Mouse (Mus musculus) embryonic facial prominence, embryonic 15.5 days (tissue): ENCODE measurements at regions not wholly inside any gene's neighbourhood (a gene's known extent, or its start where the extent isn't known, plus 50 kb on each side); places are given as distances from the start of the nearest gene placed in this dataset.

Source experiments
- ATAC-seq: fragments of 200-750 bp; cut with Nextera tagmentation; 2 replicates; pipeline ENCODE4 v1.8.0; 2017; ENCODE audit warnings: low read depth, moderate TSS enrichment; ENCODE audit not compliant: insufficient number of reproducible peaks, low FRiP score, low TSS enrichment
- H3K27ac ChIP-seq: fragments of 300-500 bp; sonication (generic); replicated peaks from 2 replicates; pipeline ENCODE4 v1.5.1; 2015; ENCODE audit warnings: mild to moderate bottlenecking, inconsistent platforms
- H3K27me3 ChIP-seq: fragments of 300-500 bp; sonication (generic); 2 replicates; pipeline ENCODE4 v1.6.1; 2015; ENCODE audit warnings: inconsistent platforms
- H3K36me3 ChIP-seq: fragments of 300-500 bp; sonication (generic); 2 replicates; pipeline ENCODE4 v1.6.1; 2015; ENCODE audit warnings: mild to moderate bottlenecking, inconsistent platforms
- H3K4me1 ChIP-seq: fragments of 300-500 bp; sonication (generic); 2 replicates; pipeline ENCODE4 v1.6.1; 2015; ENCODE audit warnings: inconsistent platforms
- H3K4me2 ChIP-seq: fragments of 300-500 bp; sonication (generic); replicated peaks from 2 replicates; pipeline ENCODE4 v1.6.1; 2015; ENCODE audit warnings: mild to moderate bottlenecking, inconsistent platforms
- H3K4me3 ChIP-seq: fragments of 300-500 bp; sonication (generic); replicated peaks from 2 replicates; pipeline ENCODE4 v1.5.1; 2015; ENCODE audit warnings: mild to moderate bottlenecking, inconsistent platforms
- H3K9ac ChIP-seq: fragments of 300-500 bp; sonication (generic); 2 replicates; pipeline ENCODE4 v1.6.1; 2015; ENCODE audit warnings: inconsistent platforms
- H3K9me3 ChIP-seq: fragments of 300-500 bp; sonication (generic); replicated peaks from 2 replicates; pipeline ENCODE4 v1.6.1; 2016; ENCODE audit warnings: inconsistent platforms
- WGBS: fragments of 180-500 bp; shearing (Covaris S2); methylation state at CpG from one replicate; pipeline ENCODE4 v1.1.7; 2015; 5-methylcytosine and 5-hydroxymethylcytosine counted together

GRCm38 (mm10) chr3:18668936-18669335 is 720.7 kb downstream of the Cypt12 start:
- H3K27ac ChIP-seq: no peak overlapping the region
- no peaks in the 10 kb centered on the region for H3K27me3 ChIP-seq
- H3K4me1 ChIP-seq: no peaks in the 10 kb centered on the region
- H3K9me3 ChIP-seq: no peaks in the 10 kb centered on the region
- H3K4me3 ChIP-seq: no peak overlapping the region
- H3K4me2 ChIP-seq: no peak overlapping the region
- H3K36me3 ChIP-seq: no peaks in the 10 kb centered on the region
- ATAC-seq: no peak
- no peak overlapping the region for H3K9ac ChIP-seq
- WGBS: 67% methylated on average over 3 of the region's 3 CpGs

DNA sequence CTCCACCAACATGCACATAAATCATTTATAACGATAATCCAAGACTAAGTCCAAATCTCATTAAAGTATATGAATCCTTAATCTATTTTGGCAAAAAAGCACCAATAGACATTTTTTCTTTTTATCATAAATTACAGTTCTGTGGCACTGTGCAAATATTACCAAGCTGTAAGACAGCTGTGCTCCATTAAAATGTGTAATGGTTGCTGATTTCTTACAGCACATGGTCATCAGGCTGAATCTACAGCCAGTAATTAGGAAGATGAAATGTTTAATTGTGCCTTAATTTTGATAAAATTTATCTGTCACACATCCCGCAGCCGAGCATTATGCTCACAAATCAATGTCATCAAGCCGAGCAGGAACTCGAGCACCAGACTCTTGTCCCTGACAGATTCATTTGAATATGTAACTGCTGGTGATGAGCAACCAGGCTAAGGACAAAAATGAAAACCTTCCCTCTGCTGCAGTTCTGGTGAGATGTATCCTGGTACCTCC is 722.0 kb downstream of the Cypt12 start:
- Histone ChIP-seq H3K4me3 (no peak overlapping the region), H3K4me1 (no peaks in the 10 kb centered on the region), H3K4me2 (no peak overlapping the region), H3K36me3 (no peaks in the 10 kb centered on the region), H3K27ac (no peak overlapping the region), H3K9me3 (no peaks in the 10 kb centered on the region), H3K27me3 (no peaks in the 10 kb centered on the region), H3K9ac (no peak overlapping the region)
- ATAC-seq: no peak
- WGBS: 64% methylated on average over 5 of the region's 5 CpGs

GRCm38 (mm10) chr3:18671681-18672080 is 723.5 kb downstream of the Cypt12 start:
- Histone ChIP-seq H3K4me3 (no peak overlapping the region), H3K27me3 (no peaks in the 10 kb centered on the region), H3K4me1 (no peaks in the 10 kb centered on the region), H3K36me3 (no peaks in the 10 kb centered on the region), H3K9me3 (no peaks in the 10 kb centered on the region), H3K4me2 (no peak overlapping the region), H3K27ac (no peak overlapping the region), H3K9ac (no peak overlapping the region)
- 75% methylated on average over 1 of the region's 1 CpGs for WGBS
- ATAC-seq: no peak

- no peaks in the 10 kb centered on the region for H3K9me3 ChIP-seq
- H3K36me3 ChIP-seq: no peaks in the 10 kb centered on the region
- H3K27ac ChIP-seq: no peak overlapping the region
- WGBS: 80% methylated on average over 6 of the region's 6 CpGs
- no peak for ATAC-seq
- no peaks in the 10 kb centered on the region for H3K27me3 ChIP-seq
- H3K4me2 ChIP-seq: no peak overlapping the region
- no peaks in the 10 kb centered on the region for H3K4me1 ChIP-seq
- H3K9ac ChIP-seq: no peak overlapping the region
- H3K4me3 ChIP-seq: no peak overlapping the region
Observed at GRCm38 (mm10) chr3:18683346-18684101, 735.3 kb downstream of the Cypt12 start.

- no peak overlapping the region for H3K27ac ChIP-seq
Observed at GRCm38 (mm10) chr3:18695113-18695792, 747.0 kb downstream of the Cypt12 start.

DNA sequence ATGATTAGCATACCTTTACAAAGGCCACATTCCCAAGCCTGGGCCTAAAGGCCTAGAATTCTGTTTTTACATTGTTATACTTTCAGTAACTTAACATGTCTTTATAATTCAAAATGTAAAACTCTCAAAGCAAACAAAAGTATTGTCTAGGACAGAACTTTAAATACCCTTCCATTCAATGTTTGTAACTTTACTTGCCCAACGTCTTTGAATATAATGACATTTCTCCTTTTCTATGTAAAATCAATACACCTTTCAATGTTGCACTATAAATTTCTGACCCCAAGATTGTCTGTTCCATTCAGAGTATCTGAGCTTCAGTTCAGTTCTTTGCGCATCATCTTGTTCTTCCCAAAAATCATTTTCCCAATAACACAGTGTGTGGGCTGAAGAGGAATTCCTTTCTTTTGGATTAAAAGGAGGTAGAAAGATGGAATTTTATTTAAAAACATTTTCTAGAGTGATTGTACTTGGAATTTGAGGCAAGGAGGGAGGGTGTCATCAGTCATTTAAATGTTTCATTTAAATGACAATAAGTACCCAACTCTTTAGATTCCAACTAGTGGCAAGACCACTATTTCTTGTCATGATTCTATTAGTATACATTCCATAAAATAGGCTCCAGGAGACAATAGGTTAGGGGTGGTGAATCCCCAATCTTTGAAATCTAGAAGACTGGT is 748.9 kb downstream of the Cypt12 start:
- no peak overlapping the region for H3K4me3 ChIP-seq
- WGBS: 92% methylated on average over 2 of the region's 2 CpGs
- H3K27ac ChIP-seq: no peak overlapping the region
- ATAC-seq: no peak
- no peak overlapping the region for H3K9ac ChIP-seq
- no peaks in the 10 kb centered on the region for H3K9me3 ChIP-seq
- no peaks in the 10 kb centered on the region for H3K36me3 ChIP-seq
- no peak overlapping the region for H3K4me2 ChIP-seq
- no peaks in the 10 kb centered on the region for H3K27me3 ChIP-seq
- H3K4me1 ChIP-seq: no peaks in the 10 kb centered on the region

More at GRCm38 (mm10) chr3:18695113-18695792, 747.0 kb downstream of the Cypt12 start:
- no peaks in the 10 kb centered on the region for H3K9me3 ChIP-seq
- H3K4me3 ChIP-seq: no peak overlapping the region
- no peaks in the 10 kb centered on the region for H3K27me3 ChIP-seq
- no peaks in the 10 kb centered on the region for H3K4me1 ChIP-seq
- no peak for ATAC-seq
- no peak overlapping the region for H3K4me2 ChIP-seq
- no peak overlapping the region for H3K9ac ChIP-seq
- H3K36me3 ChIP-seq: no peaks in the 10 kb centered on the region
- WGBS: 32% methylated on average over 4 of the region's 4 CpGs

DNA sequence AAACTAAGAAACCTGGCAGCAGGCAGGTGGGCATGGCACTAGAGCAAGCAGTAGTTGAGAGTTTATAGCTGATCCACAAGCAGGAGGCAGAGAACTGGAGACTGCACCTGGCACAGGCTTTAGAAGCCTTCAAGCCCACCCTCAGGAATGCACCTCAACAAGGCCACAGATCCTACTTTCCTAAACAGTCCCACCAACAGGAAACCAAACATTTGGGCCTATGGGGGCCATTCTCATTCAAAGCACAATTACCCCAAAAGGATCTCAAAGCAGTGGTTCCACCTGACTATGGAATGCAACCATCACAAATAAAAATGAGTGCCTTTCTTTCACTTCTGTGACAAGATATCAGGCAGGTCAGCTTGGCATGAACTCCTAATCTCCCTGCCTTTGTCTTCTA is 749.9 kb downstream of the Cypt12 start:
- Histone ChIP-seq H3K4me2 (no peak overlapping the region), H3K9ac (no peak overlapping the region), H3K27ac (no peak overlapping the region), H3K4me3 (no peak overlapping the region), H3K27me3 (no peaks in the 10 kb centered on the region), H3K36me3 (no peaks in the 10 kb centered on the region), H3K9me3 (no peaks in the 10 kb centered on the region), H3K4me1 (no peaks in the 10 kb centered on the region)
- ATAC-seq: no peak

DNA sequence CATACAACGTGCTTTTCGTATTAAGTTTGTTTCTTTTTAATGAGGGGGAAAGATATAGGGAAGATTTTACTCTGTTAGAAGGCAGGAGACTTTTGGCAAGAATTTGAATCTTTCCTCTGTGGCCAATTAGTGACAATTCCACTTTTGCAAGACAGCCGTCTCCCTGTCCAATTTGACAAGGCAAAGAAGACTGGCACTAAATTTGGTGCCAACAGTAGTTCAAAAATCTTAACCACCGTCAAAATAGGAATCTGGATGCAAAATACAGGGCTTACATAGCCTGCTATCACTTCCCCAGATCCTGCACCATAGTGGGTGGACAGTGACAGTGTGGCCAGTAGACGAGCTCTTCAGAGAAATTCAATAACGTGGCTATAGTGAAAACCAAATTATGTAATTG is 757.0 kb downstream of the Cypt12 start:
- Histone ChIP-seq H3K9me3 (no peaks in the 10 kb centered on the region), H3K4me1 (0 out of 2 replicates have a peak, but pooled peaks cover 3% of the 10 kb centered on the region), H3K4me2 (no peak overlapping the region), H3K9ac (no peak overlapping the region), H3K27me3 (no peaks in the 10 kb centered on the region), H3K4me3 (no peak overlapping the region), H3K36me3 (no peaks in the 10 kb centered on the region), H3K27ac (no peak overlapping the region)
- WGBS: 61% methylated on average over 6 of the region's 6 CpGs
- ATAC-seq: no peak

- no peaks in the 10 kb centered on the region for H3K27me3 ChIP-seq
- H3K27ac ChIP-seq: no peak overlapping the region
- 54% methylated on average over 9 of the region's 9 CpGs for WGBS
- no peak overlapping the region for H3K4me3 ChIP-seq
- H3K4me1 ChIP-seq: 0 out of 2 replicates have a peak, but pooled peaks cover 3% of the 10 kb centered on the region
- no peak for ATAC-seq
- H3K4me2 ChIP-seq: no peak overlapping the region
- no peak overlapping the region for H3K9ac ChIP-seq
- H3K36me3 ChIP-seq: no peaks in the 10 kb centered on the region
- no peaks in the 10 kb centered on the region for H3K9me3 ChIP-seq
Observed at GRCm38 (mm10) chr3:18705756-18706155, 757.5 kb downstream of the Cypt12 start.

GRCm38 (mm10) chr3:18706356-18706755 is 758.1 kb downstream of the Cypt12 start:
- Histone ChIP-seq H3K27ac (no peak overlapping the region), H3K9ac (no peak overlapping the region), H3K9me3 (no peaks in the 10 kb centered on the region), H3K4me2 (no peak overlapping the region), H3K4me3 (no peak overlapping the region), H3K27me3 (no peaks in the 10 kb centered on the region), H3K36me3 (no peaks in the 10 kb centered on the region), H3K4me1 (0 out of 2 replicates have a peak, but pooled peaks cover 3% of the 10 kb centered on the region)
- no peak for ATAC-seq

DNA sequence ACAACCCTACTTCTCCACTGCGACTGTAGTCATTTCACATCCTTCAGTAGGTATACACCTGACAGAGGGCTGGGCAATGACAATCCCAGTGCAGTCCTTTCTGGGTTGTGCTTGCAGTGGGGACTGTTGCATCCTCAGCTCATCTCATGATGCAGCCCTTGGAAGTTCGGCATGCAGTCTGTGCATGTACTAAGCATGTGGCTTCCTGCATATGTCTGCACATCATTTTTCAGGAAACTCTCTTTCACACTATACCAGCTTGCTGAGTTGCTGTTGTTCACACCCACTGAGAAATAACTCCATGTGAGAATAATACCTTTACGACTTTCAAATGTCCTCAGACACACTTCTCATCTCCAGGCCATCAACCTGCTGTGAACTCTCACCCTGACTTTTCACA is 759.5 kb downstream of the Cypt12 start:
- no peak overlapping the region for H3K4me3 ChIP-seq
- H3K4me1 ChIP-seq: 0 out of 2 replicates have a peak, but pooled peaks cover 3% of the 10 kb centered on the region
- H3K9ac ChIP-seq: no peak overlapping the region
- no peaks in the 10 kb centered on the region for H3K9me3 ChIP-seq
- H3K27ac ChIP-seq: no peak overlapping the region
- whole genome bisulfite sequencing: 93% methylated on average over 3 of the region's 3 CpGs
- H3K4me2 ChIP-seq: no peak overlapping the region
- ATAC-seq: no peak
- no peaks in the 10 kb centered on the region for H3K36me3 ChIP-seq
- H3K27me3 ChIP-seq: no peaks in the 10 kb centered on the region
